Mouse (Mus musculus) forebrain, postnatal 0 days (tissue): ENCODE measurements around the gene Zfp710. TPM values are rescaled to one million over a fixed set of nuclear protein-coding genes. Genes with fewer than 3 reads are reported as not detected.

Source experiments
- ATAC-seq: fragments of 200-750 bp; cut with Nextera tagmentation; 2 replicates; pipeline ENCODE4 v1.8.0; 2017; ENCODE audit warnings: mild to moderate bottlenecking, moderate library complexity
- DNase-seq: peaks from one replicate; pipeline ENCODE4 v3.0.0-alpha.2; 2015
- H3K27ac ChIP-seq: fragments of 300-500 bp; sonication (generic); 2 replicates; pipeline ENCODE4 v1.5.1; 2014; ENCODE audit warnings: low read depth, mild to moderate bottlenecking, antibody characterized with exemption, low read length, moderate library complexity, mixed read lengths
- H3K27me3 ChIP-seq: fragments of 300-500 bp; sonication (generic); 2 replicates; pipeline ENCODE4 v1.6.1; 2014; ENCODE audit warnings: mild to moderate bottlenecking, low read length, mixed read lengths; ENCODE audit not compliant: insufficient read depth
- H3K36me3 ChIP-seq: fragments of 300-500 bp; sonication (generic); 2 replicates; pipeline ENCODE4 v1.6.1; 2014; ENCODE audit warnings: mild to moderate bottlenecking, moderate library complexity; ENCODE audit not compliant: insufficient read depth
- H3K4me1 ChIP-seq: fragments of 300-500 bp; sonication (generic); 2 replicates; pipeline ENCODE4 v1.6.1; 2014; ENCODE audit warnings: antibody characterized with exemption; ENCODE audit not compliant: insufficient read depth
- H3K4me2 ChIP-seq: fragments of 300-500 bp; sonication (generic); 2 replicates; pipeline ENCODE4 v1.6.1; 2014; ENCODE audit warnings: low read depth, mild to moderate bottlenecking, moderate library complexity
- H3K4me3 ChIP-seq: fragments of 300-500 bp; sonication (generic); 2 replicates; pipeline ENCODE4 v1.5.1; 2014; ENCODE audit warnings: low read depth, low read length, mixed read lengths
- H3K9ac ChIP-seq: fragments of 300-500 bp; sonication (generic); 2 replicates; pipeline ENCODE4 v1.6.1; 2014; ENCODE audit warnings: mild to moderate bottlenecking
- H3K9me3 ChIP-seq: fragments of 300-500 bp; sonication (generic); 2 replicates; pipeline ENCODE4 v1.6.1; 2016; ENCODE audit warnings: low read length
- CTCF ChIP-seq: sonication (generic); IDR thresholded peaks from 2 replicates; pipeline ENCODE4 v1.5.1; 2016; ENCODE audit warnings: antibody characterized with exemption, control low read depth, low read depth
- WGBS: fragments of 180-500 bp; shearing (Covaris S2); extraction: QIAGEN DNeasy Blood & Tissue Kit; methylation state at CpG from one replicate; pipeline ENCODE4 v1.1.7; 2014; 5-methylcytosine and 5-hydroxymethylcytosine counted together
- polyA plus RNA-seq: library from polyadenylated mRNA; unstranded; fragments of >200 nt; fragmentation: Nextera tagmentation; extraction: Ambion mirVana; gene quantifications from 2 replicates; pipeline ENCODE4 v1.2.1, GENCODE M21; 2015
- total RNA-seq: library from RNA; depleted of rRNA; stranded (reverse); fragments of >200 nt; gene quantifications from 2 replicates; pipeline ENCODE4 v1.2.3, GENCODE M21; 2014

Gene Zfp710
- total and polyA plus RNA-seq, 2 experiments from 2014 or later: 12.3 to 30.6 TPM

DNA sequence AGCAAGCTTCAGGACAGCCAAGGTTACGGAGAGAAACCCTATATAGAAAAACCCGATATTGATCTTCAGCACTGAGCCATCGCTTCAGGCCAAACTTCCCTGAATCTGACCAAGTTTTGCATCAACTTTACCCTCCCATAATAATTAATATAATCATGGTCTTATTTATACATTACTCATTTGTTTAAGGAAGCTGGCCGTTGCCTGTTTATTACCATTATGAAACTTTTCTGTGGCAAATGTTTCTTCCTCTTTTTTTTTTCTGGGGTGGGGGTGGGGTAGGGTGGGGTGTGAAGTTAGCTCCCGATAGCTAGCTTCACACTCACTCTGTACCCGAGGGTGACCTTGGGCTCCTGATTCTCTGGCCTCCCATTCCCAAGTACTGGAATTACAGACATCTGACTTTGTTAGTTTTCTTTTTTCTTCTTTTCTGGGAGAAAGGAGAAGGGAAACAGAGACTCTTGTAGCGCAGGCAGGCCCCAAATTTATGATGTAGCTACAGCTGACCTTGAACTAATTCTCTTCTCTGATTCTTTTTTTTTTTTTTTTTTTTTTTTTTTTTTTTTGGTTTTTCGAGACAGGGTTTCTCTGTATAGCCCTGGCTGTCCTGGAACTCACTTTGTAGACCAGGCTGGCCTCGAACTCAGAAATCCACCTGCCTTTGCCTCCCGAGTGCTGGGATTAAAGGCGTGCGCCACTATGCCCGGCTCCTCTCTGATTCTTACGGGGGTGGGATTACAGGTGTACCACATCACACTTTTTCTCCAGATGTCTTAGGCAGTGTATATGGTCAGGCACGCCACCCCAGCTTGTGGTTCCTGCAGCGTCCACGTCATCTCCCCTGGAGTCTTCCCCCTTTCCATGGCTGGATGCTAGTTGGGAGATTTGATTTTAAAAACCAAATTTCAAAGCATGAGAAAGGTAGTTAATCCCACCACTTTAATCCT lies 5.8 kb upstream of the Zfp710 start:
- DNase-seq (no peak), ATAC-seq (no peak)
- no peak overlapping the region for H3K9ac ChIP-seq
- H3K27ac ChIP-seq: no peak overlapping the region
- H3K4me1 ChIP-seq: no peaks in the 10 kb centered on the region
- 91% methylated on average over 16 of the region's 17 CpGs for WGBS
- no peaks in the 10 kb centered on the region for H3K36me3 ChIP-seq
- no peaks in the 10 kb centered on the region for H3K9me3 ChIP-seq
- no peak overlapping the region for H3K4me2 ChIP-seq
- no peak for TF ChIP-seq CTCF
- no peaks in the 10 kb centered on the region for H3K27me3 ChIP-seq
- no peak overlapping the region for H3K4me3 ChIP-seq

DNA sequence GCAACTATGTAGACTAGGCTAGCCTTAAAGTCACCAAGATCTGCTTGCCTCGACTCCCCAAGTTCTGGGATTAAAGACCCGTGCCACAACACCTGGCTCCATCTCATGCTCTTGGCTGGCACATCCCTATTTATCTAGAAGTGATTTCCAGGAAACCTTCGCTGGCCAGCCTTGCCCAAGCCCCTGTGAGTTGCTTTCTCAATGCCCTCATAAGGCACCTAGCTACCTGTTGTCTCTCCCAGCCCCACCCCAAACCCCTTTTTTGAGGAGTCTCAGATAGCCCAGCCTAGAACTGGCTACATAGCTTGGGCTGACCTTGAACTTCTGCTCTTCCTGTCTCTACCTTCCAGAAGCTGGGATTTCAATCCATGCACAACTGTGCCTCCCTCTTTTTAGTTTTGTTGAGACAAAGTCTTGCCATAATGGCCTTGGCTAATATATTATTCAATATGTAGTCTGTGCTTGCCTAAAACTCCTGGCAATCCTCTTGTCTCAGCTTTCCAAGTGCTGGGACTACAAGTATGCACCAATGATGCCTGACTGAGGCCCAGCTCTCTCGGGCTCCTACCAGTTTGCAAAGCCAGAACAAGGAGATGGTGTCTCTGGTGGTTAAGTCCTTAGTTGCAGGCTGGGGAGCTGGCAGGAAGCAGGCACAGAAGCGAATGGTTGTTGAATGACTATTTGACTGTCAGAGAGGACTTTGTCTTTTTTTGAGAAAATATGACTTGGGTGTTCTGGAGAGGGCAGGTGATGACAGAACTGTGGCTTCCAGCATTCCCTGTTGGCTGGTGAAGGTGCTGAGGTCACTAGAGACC lies 786 bp upstream of the Zfp710 start:
- peak; percentile 32 for ATAC-seq
- Histone ChIP-seq H3K36me3 (no peaks in the 10 kb centered on the region), H3K4me2 (peak overlapping the region; percentile 81), H3K9ac (no peak overlapping the region), H3K27me3 (no peaks in the 10 kb centered on the region), H3K4me1 (peaks cover 13% of the 10 kb centered on the region), H3K4me3 (peak overlapping the region; percentile 98), H3K27ac (peak overlapping the region; percentile 98), H3K9me3 (no peaks in the 10 kb centered on the region)
- WGBS: 57% methylated on average over 5 of the region's 5 CpGs
- peak; percentile 63 for TF ChIP-seq CTCF
- peak; percentile 66 for DNase-seq

DNA sequence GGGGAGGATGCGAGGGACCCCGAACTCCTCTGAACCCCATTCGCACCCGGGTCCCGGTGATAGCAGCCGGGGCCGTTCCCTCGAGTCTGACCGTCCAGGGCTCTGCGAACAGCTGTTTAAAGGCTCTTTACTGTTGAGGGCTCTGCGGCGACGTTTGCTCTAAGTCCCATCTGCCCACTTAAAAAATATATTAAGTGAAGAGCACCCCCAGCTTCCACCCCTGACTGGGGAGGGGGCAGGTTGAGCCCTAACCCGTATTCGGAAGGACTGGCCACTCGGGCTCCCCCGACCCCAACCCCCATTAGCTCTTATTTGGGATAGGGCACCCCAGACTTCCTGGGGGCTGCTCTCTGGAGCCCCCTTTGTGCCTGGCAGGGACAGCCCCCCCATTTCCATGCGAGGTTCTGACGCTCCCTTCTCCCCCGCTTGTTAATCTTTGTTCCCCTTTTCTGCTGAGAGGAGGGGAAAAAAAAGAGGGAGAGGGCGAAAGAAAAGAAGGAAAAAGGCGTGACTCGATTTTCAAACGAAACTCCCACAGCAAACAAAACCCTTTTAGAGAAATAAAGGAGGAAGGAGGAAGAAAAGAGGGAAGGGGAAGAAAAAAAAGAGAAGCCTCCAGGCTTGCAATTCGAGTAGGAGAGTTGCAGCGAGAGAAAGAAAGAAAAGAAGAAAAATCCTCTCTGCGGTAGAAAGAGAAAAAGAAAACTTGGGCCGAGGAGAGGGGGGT lies 940 bp downstream of the Zfp710 start:
- no peaks in the 10 kb centered on the region for H3K36me3 ChIP-seq

DNA sequence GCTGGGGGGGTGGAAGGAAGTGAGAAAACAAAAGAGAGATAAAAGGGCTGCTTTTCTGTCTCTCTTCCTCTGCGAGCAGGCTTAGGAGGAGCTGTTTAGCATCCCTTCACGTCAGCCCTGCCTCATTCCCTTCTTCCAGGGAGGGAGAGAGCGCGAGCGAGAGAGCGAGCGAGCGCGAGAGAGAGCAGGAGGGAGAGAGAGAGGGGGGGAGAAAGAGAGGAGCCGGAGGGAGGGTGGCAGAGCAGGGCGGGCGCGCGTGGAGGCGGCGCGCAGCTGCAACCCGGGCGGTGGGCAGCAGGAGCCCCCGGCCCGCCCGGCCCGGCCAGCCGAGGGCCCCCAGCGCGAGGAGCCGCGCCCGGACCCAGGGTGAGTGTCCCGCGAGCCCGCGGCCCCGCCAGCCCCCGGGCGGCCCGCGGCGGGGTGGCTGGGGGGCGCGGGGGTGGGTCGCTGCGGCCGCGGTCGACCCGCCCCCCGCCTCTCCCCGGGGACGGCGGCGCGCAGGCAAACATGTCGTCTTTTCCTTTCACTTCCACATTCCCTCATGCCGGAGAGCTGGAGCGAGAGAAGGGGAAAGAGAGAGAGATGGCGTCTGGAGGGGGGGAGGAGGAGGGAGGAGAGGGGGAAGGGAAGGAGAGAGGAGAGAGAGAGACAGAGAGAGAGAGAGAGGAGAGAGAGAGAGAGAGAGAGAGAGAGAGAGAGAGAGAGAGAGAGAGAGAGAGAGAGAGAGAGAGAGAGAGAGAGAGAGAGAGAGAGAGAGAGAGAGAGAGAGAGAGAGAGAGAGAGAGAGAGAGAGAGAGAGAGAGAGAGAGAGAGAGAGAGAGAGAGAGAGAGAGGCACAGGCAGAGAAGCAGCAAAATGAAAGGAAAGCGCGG lies 1.7 kb downstream of the Zfp710 start:
- Histone ChIP-seq H3K9ac (peak overlapping the region; percentile 88), H3K4me2 (peak overlapping the region; percentile 81), H3K27me3 (no peaks in the 10 kb centered on the region), H3K4me3 (peak overlapping the region; percentile 98), H3K4me1 (peaks cover 13% of the 10 kb centered on the region), H3K27ac (peak overlapping the region; percentile 98), H3K9me3 (no peaks in the 10 kb centered on the region), H3K36me3 (no peaks in the 10 kb centered on the region)
- DNase-seq: peak; percentile 87
- under 1% methylated on average over 37 of the region's 59 CpGs for WGBS
- peak; percentile 86 for ATAC-seq
- TF ChIP-seq CTCF: no peak

More for the DNA sequence above, 940 bp downstream of the Zfp710 start:
- Histone ChIP-seq H3K27me3 (no peaks in the 10 kb centered on the region), H3K4me3 (peak overlapping the region; percentile 98), H3K4me2 (peak overlapping the region; percentile 81), H3K27ac (peak overlapping the region; percentile 98), H3K4me1 (peaks cover 13% of the 10 kb centered on the region), H3K9ac (peak overlapping the region; percentile 88), H3K9me3 (no peaks in the 10 kb centered on the region)
- TF ChIP-seq CTCF: no peak
- 3% methylated on average over 28 of the region's 28 CpGs for WGBS
- DNase-seq (peak; percentile 45), ATAC-seq (no peak)

DNA sequence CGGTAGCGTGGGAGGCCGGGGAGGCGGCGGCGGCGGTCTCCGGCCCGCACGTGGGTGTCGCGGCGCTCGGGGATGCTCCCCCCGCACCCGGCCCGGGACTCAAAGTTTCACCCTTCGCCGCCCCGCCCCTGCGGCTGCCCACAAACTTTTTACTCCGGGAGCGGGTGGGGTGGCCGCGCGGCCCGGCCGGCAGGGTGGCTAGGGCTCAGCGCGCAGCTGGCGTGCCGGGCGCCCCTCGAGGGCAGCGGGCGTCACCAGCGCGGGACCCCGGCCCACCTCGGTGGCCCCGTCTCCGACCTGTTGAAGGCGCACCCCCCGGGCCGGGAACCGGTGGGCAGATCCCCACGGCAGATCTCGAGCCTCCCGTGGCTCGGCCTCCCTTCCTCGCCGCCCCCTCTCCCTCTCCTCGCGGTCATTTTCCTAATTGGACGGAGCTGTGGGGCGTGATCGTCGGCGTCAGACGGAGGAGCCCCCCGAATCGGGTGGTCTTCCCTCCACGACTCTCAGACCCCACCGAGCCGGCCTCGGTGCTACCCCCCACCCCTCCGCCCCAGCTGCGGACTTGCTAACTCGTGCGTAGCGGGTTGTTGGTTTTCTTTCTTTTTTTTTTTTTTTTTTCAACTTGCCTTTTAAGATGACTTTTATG lies 2.5 kb downstream of the Zfp710 start:
- peaks cover 13% of the 10 kb centered on the region for H3K4me1 ChIP-seq
- peak overlapping the region; percentile 81 for H3K4me2 ChIP-seq
- H3K4me3 ChIP-seq: peak overlapping the region; percentile 98
- 0 out of 2 replicates have a peak, but pooled peaks have one; percentile 6 for ATAC-seq
- no peaks in the 10 kb centered on the region for H3K9me3 ChIP-seq
- no peak for TF ChIP-seq CTCF
- peak overlapping the region; percentile 70 for H3K9ac ChIP-seq
- H3K27me3 ChIP-seq: no peaks in the 10 kb centered on the region
- DNase-seq: peak; percentile 55
- no peaks in the 10 kb centered on the region for H3K36me3 ChIP-seq
- WGBS: 5% methylated on average over 62 of the region's 71 CpGs
- H3K27ac ChIP-seq: peak overlapping the region; percentile 98
